Mouse (Mus musculus) embryonic facial prominence, embryonic 14.5 days (tissue): ENCODE measurements around the gene Hsd17b10. TPM values are rescaled to one million over a fixed set of nuclear protein-coding genes. Genes with fewer than 3 reads are reported as not detected.

Experiments used
- ATAC-seq: fragments of 200-750 bp; cut with Nextera tagmentation; 2 replicates; pipeline ENCODE4 v1.8.0; 2017; ENCODE audit warnings: low read depth, moderate number of reproducible peaks, moderate TSS enrichment
- DNase-seq: peaks from one replicate; pipeline ENCODE4 v3.0.0-alpha.2; 2015; ENCODE audit warnings: low spot score
- H3K27ac ChIP-seq: fragments of 300-500 bp; sonication (generic); replicated peaks from 2 replicates; pipeline ENCODE4 v1.5.1; 2014; ENCODE audit warnings: low read depth, mild to moderate bottlenecking, low read length, moderate library complexity
- H3K27me3 ChIP-seq: fragments of 300-500 bp; sonication (generic); replicated peaks from 2 replicates; pipeline ENCODE4 v1.6.1; 2014; ENCODE audit warnings: low read length; ENCODE audit not compliant: control insufficient read depth, insufficient read depth
- H3K36me3 ChIP-seq: fragments of 300-500 bp; sonication (generic); 2 replicates; pipeline ENCODE4 v1.6.1; 2014; ENCODE audit warnings: low read length, mixed read lengths; ENCODE audit not compliant: control insufficient read depth, insufficient read depth
- H3K4me1 ChIP-seq: fragments of 300-500 bp; sonication (generic); 2 replicates; pipeline ENCODE4 v1.6.1; 2014; ENCODE audit warnings: antibody characterized with exemption, low read length; ENCODE audit not compliant: control insufficient read depth, insufficient read depth
- H3K4me2 ChIP-seq: fragments of 300-500 bp; sonication (generic); 2 replicates; pipeline ENCODE4 v1.6.1; 2014; ENCODE audit warnings: low read depth, mild to moderate bottlenecking, low read length, moderate library complexity, mixed read lengths
- H3K4me3 ChIP-seq: fragments of 300-500 bp; sonication (generic); 2 replicates; pipeline ENCODE4 v1.5.1; 2014; ENCODE audit warnings: low read depth, mild to moderate bottlenecking, low read length
- H3K9ac ChIP-seq: fragments of 300-500 bp; sonication (generic); 2 replicates; pipeline ENCODE4 v1.6.1; 2014; ENCODE audit warnings: low read depth, mild to moderate bottlenecking, low read length, moderate library complexity, mixed read lengths
- H3K9me3 ChIP-seq: fragments of 300-500 bp; sonication (generic); 2 replicates; pipeline ENCODE4 v1.6.1; 2016; ENCODE audit warnings: low read length; ENCODE audit not compliant: control insufficient read depth
- WGBS: fragments of 180-500 bp; shearing (Covaris S2); extraction: QIAGEN DNeasy Blood & Tissue Kit; methylation state at CpG from one replicate; pipeline ENCODE4 v1.1.7; 2014; 5-methylcytosine and 5-hydroxymethylcytosine counted together
- polyA plus RNA-seq: library from polyadenylated mRNA; unstranded; fragments of >200 nt; fragmentation: Nextera tagmentation; extraction: Ambion mirVana; gene quantifications from 2 replicates; pipeline ENCODE4 v1.2.1, GENCODE M21; 2014

Gene Hsd17b10
- polyA plus RNA-seq = 186 and 188 TPM in 2 replicates

GRCm38 (mm10) chrX:152001737-152002710 is at the start of gene Hsd17b10:
TSS of gene Hsd17b10 (plus strand) at chrX:152001845.
- peak within 1 kb of the TSS; percentile 65 for H3K9ac ChIP-seq
- peaks cover 28% of the 10 kb centered on the region for H3K27me3 ChIP-seq
- WGBS = 19% methylated on average over 38 of the region's 41 CpGs
- ATAC-seq (peak; percentile 100), DNase-seq (peak; percentile 94)
- H3K4me1 ChIP-seq = no peaks in the 10 kb centered on the region
- peak within 1 kb of the TSS; percentile 49 for H3K4me3 ChIP-seq
- H3K9me3 ChIP-seq = no peaks in the 10 kb centered on the region
- H3K27ac ChIP-seq = peak within 1 kb of the TSS; percentile 67
- H3K36me3 ChIP-seq = 0 out of 2 replicates have a peak, but pooled peaks cover 13% of the 10 kb centered on the region
- peak within 1 kb of the TSS; percentile 63 for H3K4me2 ChIP-seq

- Histone ChIP-seq H3K27me3 (peaks cover 30% of the 10 kb centered on the region), H3K4me2 (no peak overlapping the region), H3K4me3 (no peak overlapping the region), H3K4me1 (no peaks in the 10 kb centered on the region), H3K36me3 (0 out of 2 replicates have a peak, but pooled peaks cover 7% of the 10 kb centered on the region), H3K9ac (no peak overlapping the region), H3K9me3 (no peaks in the 10 kb centered on the region), H3K27ac (no peak overlapping the region)
- 80% methylated on average over 4 of the region's 4 CpGs for WGBS
- ATAC-seq = no peak
- no peak for DNase-seq
These were observed 2.5 kb upstream of the Hsd17b10 start for GRCm38 (mm10) chrX:151999006-151999710.

- 0 out of 2 replicates have a peak, but pooled peaks cover 11% of the 10 kb centered on the region for H3K36me3 ChIP-seq
- H3K4me1 ChIP-seq = no peaks in the 10 kb centered on the region
- H3K27ac ChIP-seq = no peak overlapping the region; the same call in 1 of the 2 replicates
- peaks cover 29% of the 10 kb centered on the region for H3K27me3 ChIP-seq
- ATAC-seq (0 out of 2 replicates have a peak, but pooled peaks have one; percentile 2), DNase-seq (no peak)
- peak overlapping the region; percentile 49 for H3K4me3 ChIP-seq
- 34% methylated on average over 9 of the region's 9 CpGs for WGBS
- no peaks in the 10 kb centered on the region for H3K9me3 ChIP-seq
- H3K9ac ChIP-seq = no peak overlapping the region; the same call in 1 of the 2 replicates
- H3K4me2 ChIP-seq = peak overlapping the region; percentile 63
These were observed 412 bp upstream of the Hsd17b10 start for GRCm38 (mm10) chrX:152001182-152001684.

- 58% methylated on average over 2 of the region's 2 CpGs for WGBS
- Histone ChIP-seq H3K9me3 (no peaks in the 10 kb centered on the region), H3K9ac (no peak overlapping the region), H3K4me3 (peak overlapping the region; percentile 11; the same call in 1 of the 2 replicates), H3K4me2 (peak overlapping the region; percentile 63), H3K27ac (no peak overlapping the region), H3K4me1 (no peaks in the 10 kb centered on the region), H3K27me3 (peaks cover 34% of the 10 kb centered on the region), H3K36me3 (0 out of 2 replicates have a peak, but pooled peaks cover 17% of the 10 kb centered on the region)
- ATAC-seq = no peak
- DNase-seq = no peak
These were observed 1.2 kb downstream of the Hsd17b10 start for GRCm38 (mm10) chrX:152002865-152003264.

- no peak overlapping the region for H3K27ac ChIP-seq
- H3K4me1 ChIP-seq = no peaks in the 10 kb centered on the region
- WGBS = 93% methylated on average over 1 of the region's 1 CpGs
- peaks cover 21% of the 10 kb centered on the region for H3K27me3 ChIP-seq
- DNase-seq = no peak
- no peak overlapping the region for H3K9ac ChIP-seq
- no peaks in the 10 kb centered on the region for H3K9me3 ChIP-seq
- H3K36me3 ChIP-seq = 0 out of 2 replicates have a peak, but pooled peaks cover 17% of the 10 kb centered on the region
- H3K4me2 ChIP-seq = no peak overlapping the region
- no peak for ATAC-seq
- no peak overlapping the region for H3K4me3 ChIP-seq
These were observed 6.2 kb downstream of the Hsd17b10 start for GRCm38 (mm10) chrX:152007863-152008262.

- Histone ChIP-seq H3K27me3 (peaks cover 24% of the 10 kb centered on the region; the same call in 1 of the 2 replicates), H3K9me3 (no peaks in the 10 kb centered on the region), H3K36me3 (no peaks in the 10 kb centered on the region), H3K4me2 (peak overlapping the region; percentile 53), H3K4me1 (no peaks in the 10 kb centered on the region), H3K4me3 (peak overlapping the region; percentile 59), H3K9ac (peak overlapping the region; percentile 69), H3K27ac (peak overlapping the region; percentile 90)
- DNase-seq = no peak
- ATAC-seq = peak; percentile 42
- WGBS = 18% methylated on average over 11 of the region's 11 CpGs
These were observed 14.1 kb downstream of the Hsd17b10 start for GRCm38 (mm10) chrX:152015752-152016150.

GRCm38 (mm10) chrX:152016151-152017145 is 14.8 kb downstream of the Hsd17b10 start, which contains the start of the genes Ribc1 and Smc1a:
TSS of gene Ribc1 (minus strand) at chrX:152016295.
TSS of gene Smc1a (plus strand) at chrX:152016428.
- Histone ChIP-seq H3K4me2 (peak within 1 kb of the TSS; percentile 58), H3K9me3 (no peaks in the 10 kb centered on the region), H3K4me1 (no peaks in the 10 kb centered on the region), H3K27me3 (peaks cover 26% of the 10 kb centered on the region), H3K36me3 (no peaks in the 10 kb centered on the region), H3K4me3 (peak within 1 kb of the TSS; percentile 59), H3K27ac (peak within 1 kb of the TSS; percentile 95), H3K9ac (peak within 1 kb of the TSS; percentile 74)
- DNase-seq = peak; percentile 97
- peak; percentile 99 for ATAC-seq
- 19% methylated on average over 57 of the region's 64 CpGs for WGBS
